Mouse (Mus musculus) frontal cortex, postnatal 14 days (tissue): ENCODE measurements around the gene Gm5414.

Experiments used
- DNase-seq, 2 experiments: peaks; one replicate each; pipeline ENCODE4 v3.0.0; 2022; ENCODE audit warnings: low spot score in 2 of 2

The Gm5414 gene

DNA sequence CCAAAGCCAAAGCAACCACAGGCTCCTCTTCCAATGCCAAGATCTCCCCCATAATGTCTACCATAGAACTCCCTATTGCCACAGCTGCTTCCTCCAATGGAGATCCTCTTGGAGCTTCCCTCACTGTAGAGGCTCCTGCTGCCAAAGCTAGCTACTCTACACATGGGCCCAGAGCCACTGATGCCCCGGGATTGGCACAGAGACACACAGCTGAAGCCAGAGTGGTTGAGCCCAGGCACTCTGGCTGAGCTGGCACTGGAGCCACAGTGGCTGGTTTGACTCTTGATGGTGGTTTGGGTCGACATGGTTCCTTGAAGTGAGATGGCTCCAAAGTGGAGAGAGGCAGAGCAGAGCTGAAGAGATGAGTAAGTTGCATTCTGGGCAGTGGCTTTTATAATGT lies at the start of gene Gm5414:
Gene Gm5414 (minus strand): TSS at position 305 of the 400 bp plus-strand sequence.
- DNase-seq = no peak

DNA sequence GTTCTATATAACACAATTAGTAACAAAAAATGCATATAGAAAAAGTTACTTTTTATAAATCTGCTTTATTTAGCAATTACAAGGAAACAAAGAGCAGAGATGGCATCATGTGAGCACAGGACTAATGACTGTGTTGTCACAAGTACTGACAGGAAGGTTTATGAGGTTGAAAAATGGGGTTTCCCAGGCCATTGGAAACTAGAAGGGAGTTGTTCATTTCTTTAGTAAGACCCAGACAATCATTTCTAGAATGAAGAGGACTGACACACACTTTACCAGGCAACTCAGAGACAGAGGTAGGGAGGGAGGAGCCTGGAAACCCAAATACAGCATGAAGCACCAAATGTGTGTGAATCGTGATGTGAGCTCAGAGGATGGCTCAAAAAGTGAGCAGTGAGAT lies 48.0 kb upstream of the Gm5414 start:
- DNase-seq = no peak

DNA sequence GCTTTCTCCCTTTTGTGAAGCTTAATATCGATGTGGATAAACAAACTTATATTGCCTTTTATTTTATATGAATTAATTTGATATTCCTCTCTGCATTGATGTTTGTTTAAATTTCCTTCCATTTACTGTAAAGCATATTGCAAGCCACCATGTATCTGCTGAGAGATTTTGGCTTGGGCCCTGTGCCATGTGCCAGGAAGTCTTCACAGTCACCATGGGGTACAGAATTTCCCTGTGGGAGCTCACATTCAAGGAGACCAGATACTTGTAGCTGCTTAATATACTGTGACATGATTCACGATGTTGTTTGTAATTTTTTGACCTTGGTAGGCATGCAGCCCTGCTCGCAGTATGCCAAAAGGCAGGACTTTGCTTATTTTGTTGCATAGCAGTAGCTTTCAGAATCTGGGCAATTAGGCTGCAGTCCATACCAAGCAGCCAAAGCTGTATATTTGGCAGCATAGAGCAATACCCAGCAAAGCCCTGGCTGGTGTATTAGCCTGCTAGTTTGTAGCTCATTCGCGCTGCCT lies 24.8 kb upstream of the Gm5414 start:
- no peak for DNase-seq

DNA sequence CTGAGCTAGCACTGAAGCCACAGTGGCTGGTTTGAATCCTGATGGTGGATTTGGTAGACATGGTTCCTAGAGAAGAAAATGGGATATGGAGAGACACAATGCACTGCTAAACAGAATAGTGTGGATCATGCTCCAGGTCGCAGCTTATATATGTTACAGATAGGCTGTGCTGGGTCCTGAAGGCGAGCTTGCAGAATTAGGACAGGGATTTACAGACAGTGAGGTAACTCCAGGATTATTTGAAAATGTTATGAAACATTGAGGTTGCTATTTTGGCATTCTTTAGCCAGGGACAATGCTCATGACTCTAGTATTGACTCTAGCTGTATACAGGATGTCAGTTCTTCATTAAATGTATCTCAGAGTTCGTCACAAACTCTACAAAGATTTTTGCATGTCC lies 19.3 kb upstream of the Gm5414 start, which contains the start of gene Gm5478:
Gene Gm5478 (minus strand): TSS at position 101 of the 400 bp plus-strand sequence.
- DNase-seq = no peak

DNA sequence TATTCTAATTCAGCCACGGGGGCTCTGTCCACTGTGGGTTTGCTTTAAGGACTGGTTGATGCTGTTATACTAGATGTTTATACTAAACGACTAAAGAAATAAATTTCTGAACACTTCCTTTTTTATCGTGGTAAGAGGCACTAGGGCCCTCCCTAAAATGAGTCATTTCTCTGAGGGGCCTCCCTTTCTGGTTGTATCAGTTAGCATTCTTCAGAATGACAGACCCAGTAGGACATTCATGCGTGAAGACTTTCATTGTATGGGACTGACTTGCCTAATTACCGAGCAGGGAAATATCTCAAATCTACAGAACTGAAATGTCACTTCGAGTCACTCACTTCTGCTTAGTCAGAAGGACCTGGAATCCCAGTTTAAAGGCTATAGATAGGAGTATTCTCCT lies 28.9 kb downstream of the Gm5414 start:
- DNase-seq = no peak

DNA sequence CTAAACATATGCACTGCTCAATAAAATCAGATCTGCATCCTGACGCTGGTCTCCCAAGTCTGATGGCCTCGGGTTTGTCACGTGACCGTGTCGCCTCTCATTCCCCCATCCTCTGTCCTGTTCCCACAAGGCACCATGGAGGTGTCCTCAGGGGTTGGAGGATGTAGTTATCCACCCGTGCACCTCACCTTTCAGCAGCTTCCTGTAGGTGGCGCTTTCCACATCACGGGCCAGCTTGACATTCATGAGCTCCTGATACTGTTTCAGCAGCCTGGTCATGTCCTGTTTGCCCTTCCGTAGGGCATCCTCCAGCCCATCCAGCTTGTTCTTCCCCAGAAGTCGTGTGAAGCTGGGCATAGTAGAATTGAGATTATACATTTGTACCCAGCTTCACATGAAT lies 39.8 kb downstream of the Gm5414 start:
- DNase-seq = no peak

DNA sequence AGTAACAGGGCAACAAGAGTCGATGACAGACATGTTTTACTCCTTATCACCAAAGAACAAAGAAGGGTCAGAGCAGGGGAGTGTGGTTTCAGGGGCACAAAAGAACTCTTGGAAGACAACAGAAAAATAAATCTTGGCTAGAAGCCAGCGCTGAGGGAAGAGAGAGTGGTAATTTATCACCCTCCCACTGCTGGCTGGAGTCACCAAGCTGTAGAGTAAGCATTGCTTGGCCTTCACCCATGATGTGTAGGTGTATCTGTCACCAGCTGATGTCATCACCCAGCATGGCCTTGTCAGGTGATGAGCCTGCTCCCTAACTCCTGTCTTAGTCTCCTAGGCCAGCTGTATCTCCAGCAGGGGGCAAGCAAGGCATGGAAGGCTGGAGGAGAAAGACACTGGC lies 43.5 kb downstream of the Gm5414 start:
- no peak for DNase-seq

DNA sequence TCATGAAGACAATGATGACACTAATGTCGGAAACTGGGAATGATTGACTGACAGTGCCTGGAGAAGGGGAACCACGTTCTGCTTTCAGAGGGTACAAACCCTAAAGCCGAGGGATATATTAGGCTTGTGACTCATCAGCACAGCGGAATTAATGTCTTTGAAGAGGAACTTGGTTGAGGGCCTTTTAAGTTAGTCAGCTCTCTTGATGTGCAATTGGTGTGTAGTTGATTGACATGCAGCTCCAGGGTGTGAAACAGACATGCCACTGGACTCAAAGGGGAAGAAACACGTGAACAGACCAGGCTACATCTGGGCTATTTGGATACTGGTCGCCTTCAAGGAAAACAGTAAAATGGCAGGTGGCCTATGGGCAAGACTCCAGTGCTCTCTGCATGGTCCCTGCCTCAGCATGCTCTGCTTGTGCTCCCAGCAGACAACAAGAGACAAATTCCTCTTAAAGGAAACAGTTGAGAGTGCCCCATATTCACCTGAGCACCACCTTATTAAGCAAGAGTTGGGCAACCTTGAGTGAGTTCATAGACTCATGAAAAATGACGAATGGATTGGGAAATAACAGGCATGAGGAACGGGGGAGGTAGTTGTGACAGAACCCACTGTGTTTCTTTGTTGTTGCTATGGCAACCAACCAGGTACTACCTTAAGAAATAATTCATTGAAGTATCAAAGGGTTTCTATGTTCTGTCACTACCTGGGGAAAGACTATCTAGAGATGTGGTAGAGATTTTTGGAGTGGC lies 44.6 kb downstream of the Gm5414 start:
- no peak for DNase-seq

DNA sequence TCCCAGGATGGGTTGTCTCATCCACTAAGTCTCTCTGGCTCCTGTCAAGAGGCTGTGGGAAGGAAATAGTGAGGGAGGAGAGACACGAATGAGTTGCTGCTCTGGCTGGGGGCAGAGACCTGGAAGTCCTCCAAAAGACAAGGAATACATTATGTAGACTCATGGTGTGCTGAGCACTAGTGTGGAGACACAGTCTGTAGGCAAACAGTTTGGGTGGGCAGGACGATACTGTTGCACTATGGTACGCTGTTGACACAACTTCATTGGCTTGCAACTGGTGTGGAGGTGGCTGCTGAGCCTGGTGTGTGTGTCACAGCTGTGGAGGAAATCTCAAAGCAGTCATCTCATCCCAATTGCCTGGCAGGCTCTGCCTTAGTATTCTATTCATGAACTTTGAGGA lies 46.3 kb downstream of the Gm5414 start:
- DNase-seq = no peak

DNA sequence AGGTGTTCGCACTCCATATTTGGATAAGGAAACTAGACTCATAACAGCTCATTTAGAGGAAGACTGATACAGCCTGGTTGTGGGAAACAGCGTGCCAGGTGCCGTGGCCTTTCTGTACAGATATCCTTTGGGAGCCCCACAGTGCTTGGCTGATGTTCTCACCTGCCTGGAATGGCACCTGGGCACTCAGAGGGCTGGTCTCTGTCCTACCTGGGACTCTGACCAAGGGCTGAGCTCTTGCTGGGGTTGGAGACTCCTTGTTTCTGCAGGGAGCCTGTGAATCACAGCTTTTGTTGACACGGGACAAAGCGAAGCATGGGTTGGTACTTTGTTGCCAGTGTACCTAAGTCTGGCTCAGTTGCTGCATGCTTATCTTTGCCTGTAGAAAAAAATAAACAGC lies 52.5 kb downstream of the Gm5414 start:
- no peak for DNase-seq
